Mouse (Mus musculus): ENCODE data around the gene Mylpf. TPM values are rescaled to one million over a fixed set of nuclear protein-coding genes. Genes with fewer than 3 reads are reported as not detected.
"Not testable (repeated sequence)": the region's sequence is repeated elsewhere in the genome, so short reads cannot be mapped to it uniquely, and the experiment has no call there.

The Mylpf gene
- total RNA-seq, 2 experiments from 2014 or later: 1.0 to 1.5 TPM

DNA sequence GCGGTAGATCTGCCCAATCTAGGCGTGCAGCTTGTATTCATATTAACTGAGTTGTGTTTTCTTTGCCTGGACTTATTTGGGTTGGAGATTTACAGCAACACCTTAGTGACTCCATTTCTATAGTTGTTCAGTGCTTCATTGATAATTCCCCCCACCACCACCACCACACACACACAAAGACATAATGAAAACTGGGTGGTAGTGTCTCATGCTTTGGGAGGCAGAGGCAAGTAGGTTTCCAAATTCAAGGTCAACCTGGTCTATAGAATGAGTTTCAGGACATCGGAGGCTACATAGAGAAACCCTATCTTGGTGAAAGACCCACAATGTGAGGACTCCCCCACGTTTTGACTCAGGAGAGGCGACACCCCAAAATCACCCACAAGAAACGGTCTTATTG is 15.9 kb downstream of the Mylpf start:
- DNase-seq (ENCODE audit: low spot score in 2 of 2): no peak

GRCm38 (mm10) chr7:127225147-127225995 is 16.7 kb downstream of the Mylpf start:
- DNase-seq (ENCODE audit: low spot score in 2 of 2): no peak

- peak; percentile 75 to 87 for DNase-seq (ENCODE audit: low spot score in 2 of 2)
These were observed 20.1 kb downstream of the Mylpf start for GRCm38 (mm10) chr7:127228615-127229303.

- DNase-seq (ENCODE audit: low spot score in 2 of 2): no peak
These were observed 22.7 kb downstream of the Mylpf start for GRCm38 (mm10) chr7:127231376-127231775.

GRCm38 (mm10) chr7:127231826-127232621 is 23.3 kb downstream of the Mylpf start:
- DNase-seq (ENCODE audit: low spot score in 2 of 2): no peak

GRCm38 (mm10) chr7:127232622-127233367 is 24.1 kb downstream of the Mylpf start, which contains the start of the genes Zfp553 and Sept1:
TSS of gene Zfp553 (plus strand) at chr7:127233061.
TSS of gene Sept1 (minus strand) at chr7:127233130.
- DNase-seq (ENCODE audit: low spot score in 2 of 2): peak; percentile 83 to 86

- DNase-seq (ENCODE audit: low spot score in 2 of 2): no peak
These were observed 24.7 kb downstream of the Mylpf start for GRCm38 (mm10) chr7:127233368-127233749.

GRCm38 (mm10) chr7:127233765-127234164 is 25.1 kb downstream of the Mylpf start:
- no peak for DNase-seq (ENCODE audit: low spot score in 2 of 2)

DNA sequence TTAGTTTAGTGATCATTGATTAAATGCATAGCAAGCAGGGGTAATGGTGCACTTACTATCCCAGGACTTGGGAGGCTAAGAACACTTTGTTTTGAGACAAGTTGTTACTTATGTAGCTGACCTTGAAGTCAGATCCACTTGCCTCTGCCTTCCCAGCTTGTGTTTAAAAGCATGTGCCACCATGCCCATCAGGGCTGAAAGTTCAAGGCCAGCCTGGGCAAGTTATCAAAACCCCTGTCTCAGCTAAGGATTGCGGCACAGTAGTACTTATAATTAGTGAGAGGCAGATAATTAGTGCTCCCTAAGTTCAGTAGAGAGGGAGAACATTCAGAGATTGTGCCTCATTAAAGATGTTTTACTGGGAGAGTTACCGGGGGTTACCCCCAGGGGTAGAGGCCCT is 26.1 kb downstream of the Mylpf start:
- DNase-seq (ENCODE audit: low spot score in 2 of 2): no peak

- DNase-seq (ENCODE audit: low spot score in 2 of 2): no peak
These were observed 34.7 kb downstream of the Mylpf start for GRCm38 (mm10) chr7:127243361-127243867.

DNA sequence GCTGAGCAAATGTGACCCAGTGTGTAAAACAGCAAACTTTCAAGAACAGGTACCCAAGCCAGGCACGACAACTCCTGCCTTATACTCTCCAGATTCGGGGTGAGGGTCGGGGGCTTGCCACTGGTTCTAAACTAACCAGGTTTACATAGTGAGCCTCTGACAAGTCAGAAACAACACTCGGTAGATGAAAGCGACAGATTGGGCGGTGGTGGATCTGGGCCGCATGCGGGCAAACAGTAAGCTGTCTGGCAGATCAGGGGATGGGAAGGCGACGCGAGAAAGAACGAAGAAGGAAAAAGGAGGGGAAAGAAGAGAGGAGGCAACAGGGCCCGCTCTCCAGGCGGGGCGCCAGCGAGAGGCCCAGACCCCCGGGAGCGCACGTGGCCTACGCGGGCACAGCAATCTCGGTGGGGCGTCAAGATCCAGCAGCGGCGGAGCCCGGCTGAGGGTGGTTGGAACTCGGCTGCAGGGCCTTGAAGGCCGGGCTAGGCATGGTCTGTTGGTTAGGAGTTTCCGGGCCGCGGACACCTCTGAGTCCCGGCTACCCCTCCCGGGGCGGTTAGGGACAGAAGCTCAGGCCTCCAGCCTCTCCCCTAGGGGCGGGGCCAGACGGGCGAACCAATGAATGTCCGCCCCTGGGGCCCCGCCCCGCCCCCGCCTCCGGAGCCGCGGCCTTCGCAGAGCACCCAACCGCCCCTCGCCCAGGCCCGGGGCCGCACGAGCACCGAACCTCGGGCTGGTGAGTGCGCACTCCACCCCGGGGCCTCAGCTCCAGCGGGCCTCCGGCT is 35.4 kb downstream of the Mylpf start, which contains the start of gene Zfp771:
Gene Zfp771 (plus strand): TSS at position 405 of the 788 bp plus-strand sequence.
- peak; percentile 91 to 94 for DNase-seq (ENCODE audit: low spot score in 2 of 2)

- DNase-seq (ENCODE audit: low spot score in 2 of 2): no peak
These were observed 36.2 kb downstream of the Mylpf start for GRCm38 (mm10) chr7:127244658-127245510.

DNA sequence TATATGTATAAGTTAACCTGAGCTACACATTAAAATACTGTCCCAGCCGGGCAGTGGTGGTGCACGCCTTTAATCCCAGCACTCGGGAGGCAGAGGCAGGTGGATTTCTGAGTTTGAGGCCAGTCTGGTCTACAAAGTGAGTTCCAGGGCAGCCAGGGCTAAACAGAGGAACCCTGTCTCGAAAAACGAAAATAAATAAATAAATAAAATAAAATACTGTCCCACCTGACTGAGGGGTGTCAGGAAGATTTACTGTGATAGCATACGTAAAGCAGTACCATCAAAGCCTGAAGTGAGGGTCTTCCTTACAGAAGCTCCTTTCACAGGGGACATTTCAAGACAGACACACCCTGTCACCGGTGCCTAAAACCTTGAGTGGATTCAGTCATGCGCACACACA is 41.8 kb downstream of the Mylpf start:
- not testable (repeated sequence) for DNase-seq (ENCODE audit: low spot score in 2 of 2)

- no peak for DNase-seq (ENCODE audit: low spot score in 2 of 2)
These were observed 43.7 kb downstream of the Mylpf start for GRCm38 (mm10) chr7:127252414-127252813.

- no peak for DNase-seq (ENCODE audit: low spot score in 2 of 2)
These were observed 44.7 kb downstream of the Mylpf start for GRCm38 (mm10) chr7:127253341-127253740.

GRCm38 (mm10) chr7:127253821-127254769 is 45.4 kb downstream of the Mylpf start:
- DNase-seq (ENCODE audit: low spot score in 2 of 2): peak; percentile 94 to 96

DNA sequence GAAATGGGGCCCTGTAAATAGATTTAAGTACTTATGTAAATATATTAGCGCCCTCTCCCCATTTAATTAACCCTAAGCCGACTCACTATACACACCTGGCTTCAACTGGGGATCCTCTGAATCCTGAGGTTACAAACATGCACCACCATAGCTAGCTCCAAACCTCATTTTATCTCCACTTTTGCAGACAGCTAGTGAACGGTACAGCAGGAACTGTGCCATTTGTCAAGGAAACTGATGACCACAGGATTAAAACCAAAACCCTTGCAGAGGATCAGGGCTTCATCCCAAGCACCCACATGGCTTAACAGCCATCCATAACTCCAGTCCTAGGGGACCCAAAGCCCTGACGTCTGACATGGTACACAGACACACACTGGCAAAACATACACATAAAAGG is 46.3 kb downstream of the Mylpf start:
- no peak for DNase-seq (ENCODE audit: low spot score in 2 of 2)
